Mouse (Mus musculus) small intestine, adult 2 months (tissue): ENCODE data around the gene Egfem1.

Experiments used
- CTCF ChIP-seq: fragments of 200-500 bp; IDR thresholded peaks from 2 replicates; pipeline ENCODE4 v1.5.1; 2012; ENCODE audit warnings: low read depth, mild to moderate bottlenecking, control low read depth, inconsistent platforms, low read length, moderate library complexity, mixed read lengths; ENCODE audit not compliant: insufficient replicate concordance, insufficient read length; ENCODE audit errors: extremely low read depth
- POLR2A ChIP-seq: fragments of 200-500 bp; IDR thresholded peaks from 2 replicates; pipeline ENCODE4 v1.6.1; 2012; ENCODE audit warnings: low read depth, mild to moderate bottlenecking, control low read depth, inconsistent platforms, low read length, moderate library complexity

GRCm38 (mm10) chr3:29732626-29733025 lies 650.8 kb downstream of the Egfem1 start:
- TF ChIP-seq CTCF = no peak
- TF ChIP-seq POLR2A = no peak
